Mouse (Mus musculus) bone marrow, adult 2 months (tissue): Measurements from ENCODE around the gene Lypd6b. TPM values are rescaled to one million over a fixed set of nuclear protein-coding genes. Genes with fewer than 3 reads are reported as not detected.

Experiments
- H3K27ac ChIP-seq: fragments of 200-500 bp; 2 replicates; pipeline ENCODE4 v1.5.1; 2012; ENCODE audit warnings: low read depth, mild to moderate bottlenecking, control low read depth, inconsistent platforms, low read length; ENCODE audit not compliant: control insufficient read depth, poor library complexity, insufficient read depth
- H3K4me1 ChIP-seq: fragments of 200-500 bp; 2 replicates; pipeline ENCODE4 v1.6.1; 2011; ENCODE audit warnings: low read length; ENCODE audit not compliant: control insufficient read depth, insufficient read depth
- H3K4me3 ChIP-seq: fragments of 200-500 bp; replicated peaks from 2 replicates; pipeline ENCODE3; 2011; ENCODE audit warnings: mild to moderate bottlenecking, low read depth, low read length, control low read depth; ENCODE audit not compliant: control insufficient read depth
- CTCF ChIP-seq: fragments of 200-500 bp; IDR thresholded peaks from 2 replicates; pipeline ENCODE4 v1.5.1; 2011; ENCODE audit warnings: low read length, control low read depth; ENCODE audit not compliant: control insufficient read depth, insufficient read depth
- POLR2A ChIP-seq: fragments of 200-500 bp; IDR thresholded peaks from 2 replicates; pipeline ENCODE4 v1.6.1; 2011; ENCODE audit warnings: low read depth, mild to moderate bottlenecking, control low read depth, low read length, borderline replicate concordance; ENCODE audit not compliant: control insufficient read depth
- WGBS: fragments of 180-500 bp; shearing (Covaris S2); methylation state at CpG from one replicate; pipeline ENCODE4 v1.1.7; 2018; 5-methylcytosine and 5-hydroxymethylcytosine counted together
- polyA plus RNA-seq: library from polyadenylated mRNA; stranded (reverse); fragments of >200 nt; gene quantifications from 2 replicates; pipeline ENCODE4 v1.2.4, GENCODE M21; 2011; ENCODE audit warnings: low replicate concordance; ENCODE audit not compliant: missing spikeins, insufficient read depth, insufficient read length

Gene Lypd6b
- polyA plus RNA-seq, 1 experiment: not detected

DNA sequence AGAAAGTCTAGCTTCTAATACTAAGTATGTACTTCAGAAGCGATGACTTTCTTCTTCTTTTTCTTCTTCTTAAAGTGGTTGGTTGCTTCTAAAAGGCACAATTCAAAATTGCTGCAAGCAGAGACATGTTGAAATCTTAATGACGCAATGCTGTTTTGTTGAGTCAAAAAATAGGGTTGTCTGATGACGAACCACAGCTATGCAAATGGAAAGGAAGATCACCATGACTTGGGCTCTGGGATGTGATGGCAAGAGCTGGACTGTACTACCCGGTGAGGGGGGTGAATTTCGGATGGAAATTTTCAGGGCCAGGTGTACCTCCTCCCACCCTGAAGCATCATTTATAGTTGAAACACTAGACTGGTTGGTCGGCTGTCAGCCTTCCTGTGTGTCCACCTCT is 22.0 kb downstream of the Lypd6b start:
- H3K27ac ChIP-seq: no peak overlapping the region
- H3K4me3 ChIP-seq: no peak overlapping the region
- WGBS: 47% methylated on average over 6 of the region's 6 CpGs
- H3K4me1 ChIP-seq: peaks cover 4% of the 10 kb centered on the region; the same call in 1 of the 2 replicates
- no peak for TF ChIP-seq POLR2A
- no peak for TF ChIP-seq CTCF

- TF ChIP-seq CTCF (no peak), POLR2A (no peak)
- Histone ChIP-seq H3K27ac (no peak overlapping the region; the same call in 1 of the 2 replicates), H3K4me1 (peaks cover 4% of the 10 kb centered on the region; the same call in 1 of the 2 replicates), H3K4me3 (no peak overlapping the region)
- 23% methylated on average over 11 of the region's 11 CpGs for WGBS
Observed at GRCm38 (mm10) chr2:49811420-49811819, 23.9 kb downstream of the Lypd6b start.

DNA sequence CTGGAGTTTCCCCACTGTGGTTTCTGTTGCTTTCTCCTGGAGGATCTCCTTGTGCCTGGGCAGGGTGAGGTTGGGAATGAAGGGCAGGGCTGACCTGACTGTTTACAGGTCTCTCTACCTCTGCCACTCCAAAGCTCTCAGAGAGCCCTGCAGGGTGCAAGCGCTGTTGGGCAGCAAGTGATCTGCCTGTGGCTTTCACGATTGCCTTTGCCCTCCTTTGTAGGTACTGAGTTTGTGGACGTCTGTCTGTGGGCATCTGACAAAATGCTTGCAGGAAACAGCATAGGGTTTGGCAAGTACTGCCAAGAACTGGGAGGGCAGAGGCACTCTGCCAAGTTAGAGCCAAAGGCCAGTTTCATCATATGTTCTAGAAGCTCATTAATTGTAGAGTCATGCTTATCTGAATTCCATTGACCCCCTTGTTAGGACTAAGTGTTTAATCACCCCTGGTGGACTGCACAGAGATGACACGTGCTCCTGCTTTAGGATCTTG is 24.4 kb downstream of the Lypd6b start:
- Histone ChIP-seq H3K4me1 (peaks cover 4% of the 10 kb centered on the region; the same call in 1 of the 2 replicates), H3K27ac (peak overlapping the region; percentile 4; the same call in 1 of the 2 replicates), H3K4me3 (no peak overlapping the region)
- no peak for TF ChIP-seq CTCF
- no peak for TF ChIP-seq POLR2A
- 3% methylated on average over 4 of the region's 4 CpGs for whole genome bisulfite sequencing

DNA sequence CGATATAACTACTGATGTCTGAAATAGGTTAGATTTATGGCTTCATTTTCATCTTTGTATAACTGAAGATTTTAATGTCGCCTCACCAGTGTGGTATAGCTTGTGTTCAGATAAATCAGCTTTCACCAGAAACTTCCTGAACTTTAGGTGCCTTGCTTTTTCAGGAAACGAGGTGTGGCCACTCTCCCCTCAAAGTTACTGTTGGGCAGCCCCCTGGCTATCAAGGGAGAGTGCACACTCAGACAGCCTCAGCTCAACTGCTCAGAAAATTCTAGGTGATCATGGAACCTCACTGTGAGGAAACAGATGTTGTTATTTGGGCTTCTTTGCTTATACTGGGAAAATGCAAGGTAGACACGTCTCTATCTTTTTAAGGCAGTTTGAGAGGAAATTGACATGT is 25.7 kb downstream of the Lypd6b start:
- TF ChIP-seq CTCF (no peak), POLR2A (no peak)
- 10% methylated on average over 4 of the region's 4 CpGs for WGBS
- Histone ChIP-seq H3K27ac (no peak overlapping the region), H3K4me3 (no peak overlapping the region), H3K4me1 (peaks cover 4% of the 10 kb centered on the region; the same call in 1 of the 2 replicates)

DNA sequence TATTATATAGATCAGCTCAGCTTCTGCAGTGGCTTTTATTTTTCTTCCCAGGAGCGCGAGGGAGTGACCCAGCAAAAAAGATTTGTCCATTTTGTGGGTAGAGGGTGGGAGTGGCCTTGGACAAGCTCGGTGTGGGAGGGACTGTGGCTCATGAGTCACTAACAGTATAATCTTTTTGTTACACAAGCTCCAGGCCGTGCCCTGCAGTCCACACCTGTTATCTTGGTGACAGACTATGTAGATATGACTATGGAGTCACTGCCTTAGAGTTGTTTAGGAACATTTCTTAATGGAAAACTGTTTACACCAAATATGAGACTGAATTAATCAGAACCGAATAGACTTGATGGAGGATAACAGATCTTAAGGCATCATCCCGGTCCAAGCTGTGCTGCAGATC is 26.5 kb downstream of the Lypd6b start:
- WGBS: 10% methylated on average over 6 of the region's 6 CpGs
- TF ChIP-seq POLR2A (no peak), CTCF (no peak)
- H3K4me3 ChIP-seq: no peak overlapping the region
- H3K4me1 ChIP-seq: peaks cover 4% of the 10 kb centered on the region; the same call in 1 of the 2 replicates
- no peak overlapping the region for H3K27ac ChIP-seq

GRCm38 (mm10) chr2:49815696-49816320 is 28.3 kb downstream of the Lypd6b start:
- Histone ChIP-seq H3K4me3 (no peak overlapping the region), H3K27ac (no peak overlapping the region), H3K4me1 (peaks cover 2% of the 10 kb centered on the region; the same call in 1 of the 2 replicates)
- WGBS: 76% methylated on average over 3 of the region's 3 CpGs
- no peak for TF ChIP-seq POLR2A
- no peak for TF ChIP-seq CTCF

DNA sequence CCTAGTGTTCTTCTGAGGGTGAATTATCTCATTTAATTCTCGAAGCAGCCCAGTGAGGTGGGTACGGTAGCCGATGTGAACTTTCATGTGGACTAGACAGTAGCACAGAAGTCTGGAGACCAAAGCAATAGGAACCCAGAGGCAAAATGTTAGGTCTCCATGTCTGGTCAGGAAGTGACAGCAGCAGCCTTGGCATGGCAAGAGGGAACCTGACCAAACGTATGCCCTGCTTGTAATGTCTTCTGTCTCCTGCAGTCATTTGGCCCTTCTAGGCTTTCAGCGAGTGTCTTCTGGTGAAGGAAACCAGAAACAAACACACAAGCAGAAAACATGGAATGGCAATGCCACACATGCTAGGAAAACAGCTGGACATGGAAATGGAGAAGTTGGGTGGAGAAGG is 29.1 kb downstream of the Lypd6b start:
- 67% methylated on average over 5 of the region's 5 CpGs for WGBS
- Histone ChIP-seq H3K4me1 (peaks cover 2% of the 10 kb centered on the region; the same call in 1 of the 2 replicates), H3K27ac (no peak overlapping the region), H3K4me3 (no peak overlapping the region)
- TF ChIP-seq CTCF: no peak
- TF ChIP-seq POLR2A: no peak

GRCm38 (mm10) chr2:49817151-49817550 is 29.7 kb downstream of the Lypd6b start:
- no peak for TF ChIP-seq POLR2A
- TF ChIP-seq CTCF: no peak
- WGBS: 86% methylated on average over 3 of the region's 3 CpGs
- H3K4me1 ChIP-seq: no peaks in the 10 kb centered on the region; the same call in 1 of the 2 replicates

More at GRCm38 (mm10) chr2:49817151-49817550, 29.7 kb downstream of the Lypd6b start:
- no peak overlapping the region for H3K4me3 ChIP-seq
- no peak overlapping the region for H3K27ac ChIP-seq
